Mouse (Mus musculus) heart, embryonic 13.5 days (tissue): ENCODE results near the gene Ttll8. TPM values are rescaled to one million over a fixed set of nuclear protein-coding genes. Genes with fewer than 3 reads are reported as not detected.

ENCODE experiments used
- ATAC-seq: fragments of 200-750 bp; cut with Nextera tagmentation; 2 replicates; pipeline ENCODE4 v1.8.0; 2017; ENCODE audit warnings: moderate TSS enrichment; ENCODE audit not compliant: insufficient number of reproducible peaks, low FRiP score, low TSS enrichment; ENCODE audit errors: extremely low read depth
- H3K27ac ChIP-seq: fragments of 300-500 bp; sonication (generic); replicated peaks from 2 replicates; pipeline ENCODE4 v1.5.1; 2015; ENCODE audit warnings: moderate library complexity, mild to moderate bottlenecking, inconsistent platforms
- H3K27me3 ChIP-seq: fragments of 300-500 bp; sonication (generic); replicated peaks from 2 replicates; pipeline ENCODE4 v1.6.1; 2015; ENCODE audit warnings: mild to moderate bottlenecking, inconsistent platforms
- H3K36me3 ChIP-seq: fragments of 300-500 bp; sonication (generic); 2 replicates; pipeline ENCODE4 v1.6.1; 2015; ENCODE audit warnings: mild to moderate bottlenecking, inconsistent platforms
- H3K4me1 ChIP-seq: fragments of 300-500 bp; sonication (generic); 2 replicates; pipeline ENCODE4 v1.6.1; 2015; ENCODE audit warnings: inconsistent platforms
- H3K4me2 ChIP-seq: fragments of 300-500 bp; sonication (generic); 2 replicates; pipeline ENCODE4 v1.6.1; 2015; ENCODE audit warnings: inconsistent platforms, mild to moderate bottlenecking, moderate library complexity
- H3K4me3 ChIP-seq: fragments of 300-500 bp; sonication (generic); 2 replicates; pipeline ENCODE4 v1.5.1; 2015; ENCODE audit warnings: moderate library complexity, mild to moderate bottlenecking, inconsistent platforms
- H3K9ac ChIP-seq: fragments of 300-500 bp; sonication (generic); 2 replicates; pipeline ENCODE4 v1.6.1; 2015; ENCODE audit warnings: inconsistent platforms, mild to moderate bottlenecking, moderate library complexity
- H3K9me3 ChIP-seq: fragments of 300-500 bp; sonication (generic); 2 replicates; pipeline ENCODE4 v1.6.1; 2016; ENCODE audit warnings: inconsistent platforms
- whole genome bisulfite sequencing: fragments of 180-500 bp; shearing (Covaris S2); methylation state at CpG from one replicate; pipeline ENCODE4 v1.1.7; 2015; ENCODE audit warnings: mixed read lengths; 5-methylcytosine and 5-hydroxymethylcytosine counted together
- polyA plus RNA-seq: library from polyadenylated mRNA; unstranded; fragments of >200 nt; fragmentation: Nextera tagmentation; extraction: Ambion mirVana; gene quantifications from 2 replicates; pipeline ENCODE4 v1.2.1, GENCODE M21; 2015

Ttll8 gene
- polyA plus RNA-seq, 1 experiment from 2014 or later = not detected

DNA sequence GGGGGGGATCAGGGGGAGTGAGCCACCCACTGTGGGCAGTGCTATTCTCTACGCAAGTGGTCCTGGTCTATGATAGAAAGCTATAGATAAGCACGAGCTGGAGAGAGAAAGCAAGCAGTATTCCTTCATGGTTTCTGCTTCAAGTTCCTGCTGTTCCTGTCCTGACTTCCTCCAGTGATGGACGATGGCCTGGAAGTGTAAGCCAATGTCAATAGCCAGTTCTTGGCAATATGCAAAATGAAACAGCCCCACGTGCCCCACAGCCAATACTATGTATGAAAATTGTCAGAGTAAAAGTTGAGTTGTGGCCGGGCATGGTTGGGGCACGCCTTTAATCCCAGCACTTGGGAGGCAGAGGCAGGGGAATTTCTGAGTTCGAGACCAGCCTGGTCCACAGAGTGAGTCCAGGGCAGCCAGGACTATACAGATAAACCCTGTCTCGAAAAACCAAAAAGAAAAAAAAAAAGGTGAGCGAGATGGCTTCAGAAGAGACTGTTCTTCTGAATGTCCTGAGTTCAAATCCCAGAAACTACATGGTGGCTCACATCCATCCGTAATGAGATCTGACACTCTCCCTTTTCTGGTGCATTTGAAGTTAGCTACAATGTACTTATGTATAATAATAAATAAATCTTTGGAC, 57.8 kb downstream of the Ttll8 start:
- Histone ChIP-seq H3K27ac (no peak overlapping the region), H3K36me3 (no peaks in the 10 kb centered on the region), H3K27me3 (peaks cover 17% of the 10 kb centered on the region), H3K4me3 (no peak overlapping the region), H3K4me1 (peaks cover under 1% of the 10 kb centered on the region; the same call in 1 of the 2 replicates), H3K9ac (no peak overlapping the region), H3K9me3 (no peaks in the 10 kb centered on the region), H3K4me2 (no peak overlapping the region)
- 71% methylated on average over 10 of the region's 10 CpGs for WGBS
- ATAC-seq = no peak

GRCm38 (mm10) chr15:88895891-88896290, 58.3 kb downstream of the Ttll8 start:
- ATAC-seq = no peak
- H3K4me3 ChIP-seq = no peak overlapping the region
- no peak overlapping the region for H3K4me2 ChIP-seq
- H3K4me1 ChIP-seq = peaks cover 6% of the 10 kb centered on the region
- H3K9me3 ChIP-seq = no peaks in the 10 kb centered on the region
- no peak overlapping the region for H3K27ac ChIP-seq
- H3K9ac ChIP-seq = no peak overlapping the region
- 84% methylated on average over 6 of the region's 6 CpGs for WGBS
- H3K27me3 ChIP-seq = peaks cover 17% of the 10 kb centered on the region
- H3K36me3 ChIP-seq = no peaks in the 10 kb centered on the region

GRCm38 (mm10) chr15:88895119-88895518, 59.1 kb downstream of the Ttll8 start:
- Histone ChIP-seq H3K27me3 (peaks cover 17% of the 10 kb centered on the region), H3K4me1 (peaks cover 14% of the 10 kb centered on the region), H3K4me2 (no peak overlapping the region), H3K27ac (no peak overlapping the region), H3K4me3 (no peak overlapping the region), H3K9me3 (no peaks in the 10 kb centered on the region), H3K36me3 (no peaks in the 10 kb centered on the region), H3K9ac (no peak overlapping the region)
- ATAC-seq = no peak
- WGBS = 63% methylated on average over 7 of the region's 7 CpGs

- no peak overlapping the region for H3K27ac ChIP-seq
- no peaks in the 10 kb centered on the region for H3K36me3 ChIP-seq
- H3K27me3 ChIP-seq = peaks cover 24% of the 10 kb centered on the region
- no peaks in the 10 kb centered on the region for H3K9me3 ChIP-seq
- no peak overlapping the region for H3K9ac ChIP-seq
- 74% methylated on average over 5 of the region's 5 CpGs for WGBS
- H3K4me2 ChIP-seq = no peak overlapping the region
- H3K4me3 ChIP-seq = no peak overlapping the region
- H3K4me1 ChIP-seq = peaks cover 14% of the 10 kb centered on the region
- no peak for ATAC-seq
These were observed 61.3 kb downstream of the Ttll8 start for GRCm38 (mm10) chr15:88892876-88893275.

GRCm38 (mm10) chr15:88892252-88892651, 62.0 kb downstream of the Ttll8 start:
- 76% methylated on average over 1 of the region's 1 CpGs for WGBS
- no peak overlapping the region for H3K9ac ChIP-seq
- peaks cover 14% of the 10 kb centered on the region for H3K4me1 ChIP-seq
- H3K36me3 ChIP-seq = no peaks in the 10 kb centered on the region
- no peak overlapping the region for H3K4me3 ChIP-seq
- H3K9me3 ChIP-seq = no peaks in the 10 kb centered on the region
- H3K4me2 ChIP-seq = no peak overlapping the region
- H3K27me3 ChIP-seq = peaks cover 24% of the 10 kb centered on the region
- no peak for ATAC-seq
- H3K27ac ChIP-seq = no peak overlapping the region

DNA sequence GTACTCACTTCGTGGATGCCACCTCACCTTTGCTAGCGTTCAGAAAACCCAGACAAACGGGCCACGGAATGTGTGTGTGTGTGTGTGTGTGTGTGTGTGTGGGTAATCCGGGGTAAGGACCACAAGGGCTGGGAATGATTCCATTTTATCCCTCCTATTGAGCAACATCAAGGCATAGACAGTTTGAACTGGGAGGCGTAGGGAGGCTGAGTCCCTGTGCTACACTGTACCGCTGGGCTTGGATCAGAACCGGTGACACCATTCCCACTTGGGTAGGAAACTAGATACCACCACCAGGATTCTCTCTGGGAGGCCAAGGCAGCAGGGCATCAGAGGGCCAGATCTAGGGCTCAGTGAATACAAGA, 62.6 kb downstream of the Ttll8 start:
- Histone ChIP-seq H3K4me2 (peak overlapping the region; percentile 99), H3K27me3 (peaks cover 24% of the 10 kb centered on the region), H3K27ac (no peak overlapping the region), H3K9me3 (no peaks in the 10 kb centered on the region), H3K36me3 (no peaks in the 10 kb centered on the region), H3K4me3 (peak overlapping the region; percentile 65; the same call in 1 of the 2 replicates), H3K9ac (no peak overlapping the region), H3K4me1 (peaks cover 14% of the 10 kb centered on the region)
- no peak for ATAC-seq
- 62% methylated on average over 8 of the region's 8 CpGs for WGBS

- H3K27ac ChIP-seq = no peak overlapping the region
- ATAC-seq = peak; percentile 67
These were observed 63.2 kb downstream of the Ttll8 start for GRCm38 (mm10) chr15:88890751-88891675.

GRCm38 (mm10) chr15:88889994-88890393, 64.2 kb downstream of the Ttll8 start:
- no peak overlapping the region for H3K9ac ChIP-seq
- peaks cover 14% of the 10 kb centered on the region for H3K4me1 ChIP-seq
- H3K4me2 ChIP-seq = peak overlapping the region; percentile 99
- no peak for ATAC-seq
- 86% methylated on average over 3 of the region's 3 CpGs for WGBS
- H3K27me3 ChIP-seq = peaks cover 24% of the 10 kb centered on the region
- no peak overlapping the region for H3K27ac ChIP-seq
- H3K9me3 ChIP-seq = no peaks in the 10 kb centered on the region
- peak overlapping the region; percentile 65; the same call in 1 of the 2 replicates for H3K4me3 ChIP-seq
- H3K36me3 ChIP-seq = no peaks in the 10 kb centered on the region

More at GRCm38 (mm10) chr15:88890751-88891675, 63.2 kb downstream of the Ttll8 start:
- WGBS = 2% methylated on average over 31 of the region's 41 CpGs
- H3K4me2 ChIP-seq = peak overlapping the region; percentile 99
- no peaks in the 10 kb centered on the region for H3K9me3 ChIP-seq
- no peaks in the 10 kb centered on the region for H3K36me3 ChIP-seq
- peaks cover 24% of the 10 kb centered on the region for H3K27me3 ChIP-seq
- peak overlapping the region; percentile 65 for H3K4me3 ChIP-seq
- peak overlapping the region; percentile 83 for H3K9ac ChIP-seq
- H3K4me1 ChIP-seq = peaks cover 14% of the 10 kb centered on the region

DNA sequence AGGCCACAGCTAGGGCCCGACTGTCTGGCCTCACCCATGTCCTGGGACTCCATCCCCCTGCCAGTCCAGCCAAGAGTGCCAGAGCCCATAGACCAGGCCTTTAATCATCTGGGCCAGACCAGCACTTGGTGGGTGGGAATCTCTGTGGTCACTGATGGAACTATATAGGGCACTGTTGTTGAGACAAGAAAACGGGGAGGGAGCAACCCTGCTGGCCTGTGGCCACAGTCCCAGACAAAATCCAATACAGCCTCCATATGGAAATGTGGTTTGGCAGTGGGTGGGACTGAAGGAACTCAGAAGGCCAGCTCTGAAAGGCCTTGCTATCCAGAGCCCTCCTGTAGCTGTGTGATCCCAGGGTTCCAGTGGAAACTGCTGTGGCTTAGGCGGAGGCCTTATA, 65.2 kb downstream of the Ttll8 start:
- 75% methylated on average over 3 of the region's 3 CpGs for WGBS
- Histone ChIP-seq H3K4me3 (no peak overlapping the region), H3K27me3 (peaks cover 24% of the 10 kb centered on the region), H3K9ac (no peak overlapping the region), H3K27ac (no peak overlapping the region), H3K9me3 (no peaks in the 10 kb centered on the region), H3K4me2 (no peak overlapping the region), H3K36me3 (no peaks in the 10 kb centered on the region), H3K4me1 (peaks cover 14% of the 10 kb centered on the region)
- no peak for ATAC-seq

GRCm38 (mm10) chr15:88885376-88885775, 68.8 kb downstream of the Ttll8 start:
- Histone ChIP-seq H3K9ac (no peak overlapping the region), H3K4me1 (peaks cover 3% of the 10 kb centered on the region; the same call in 1 of the 2 replicates), H3K27ac (no peak overlapping the region), H3K27me3 (peaks cover 7% of the 10 kb centered on the region; the same call in 1 of the 2 replicates), H3K36me3 (no peaks in the 10 kb centered on the region), H3K4me2 (no peak overlapping the region), H3K4me3 (no peak overlapping the region), H3K9me3 (no peaks in the 10 kb centered on the region)
- no peak for ATAC-seq
- 83% methylated on average over 6 of the region's 6 CpGs for WGBS

DNA sequence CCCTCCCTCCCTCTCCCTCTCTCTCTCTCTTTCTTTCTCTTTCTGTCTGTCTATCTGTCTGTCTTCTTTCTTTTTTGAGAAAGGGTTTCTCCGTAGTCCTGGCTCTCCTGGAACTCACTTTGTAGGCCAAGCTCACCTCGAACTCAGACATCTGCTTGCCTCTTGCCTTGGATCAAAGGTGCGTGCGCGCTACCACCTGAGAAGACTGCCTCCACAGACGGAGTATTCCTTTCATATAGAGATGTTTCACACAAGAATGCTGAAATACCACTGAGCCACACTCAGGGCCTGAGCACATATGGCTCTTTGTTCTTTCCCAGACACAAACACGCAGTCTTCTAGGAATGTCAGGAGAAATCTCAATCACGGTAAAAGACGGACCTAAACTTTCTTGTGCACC, 70.9 kb downstream of the Ttll8 start:
- Histone ChIP-seq H3K4me3 (no peak overlapping the region), H3K27ac (no peak overlapping the region), H3K4me2 (no peak overlapping the region), H3K9me3 (no peaks in the 10 kb centered on the region), H3K36me3 (no peaks in the 10 kb centered on the region), H3K4me1 (no peaks in the 10 kb centered on the region), H3K9ac (no peak overlapping the region), H3K27me3 (no peaks in the 10 kb centered on the region; the same call in 1 of the 2 replicates)
- 83% methylated on average over 9 of the region's 9 CpGs for WGBS
- no peak for ATAC-seq
